Mouse (Mus musculus) neural tube, embryonic 10.5 days (tissue): Measurements from ENCODE around the gene Ksr2.

Experiments used
- DNase-seq: peaks from one replicate; pipeline ENCODE4 v3.0.0-alpha.2; 2017; ENCODE audit warnings: low spot score; ENCODE audit errors: extremely low spot score

Ksr2 gene

DNA sequence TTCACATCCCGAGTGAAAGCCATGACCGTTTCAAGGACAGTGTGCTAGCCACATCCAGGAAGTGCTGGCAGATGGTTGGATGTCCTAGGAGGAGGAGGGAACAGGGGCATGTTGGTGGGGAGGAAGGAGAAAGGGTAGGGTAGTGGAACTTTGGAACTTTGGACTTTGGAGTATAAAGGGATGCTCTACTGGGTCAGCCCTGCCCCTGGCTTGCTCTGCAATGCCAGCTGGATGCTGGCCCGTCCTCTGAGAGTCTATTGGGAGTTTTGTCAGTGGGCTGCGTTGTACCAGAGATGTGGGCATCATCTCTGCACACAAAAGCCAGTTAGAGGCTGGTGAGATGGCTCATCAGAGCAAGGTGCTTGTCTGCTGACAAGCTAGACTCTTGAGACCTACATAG is 107.4 kb downstream of the Ksr2 start:
- DNase-seq: no peak

DNA sequence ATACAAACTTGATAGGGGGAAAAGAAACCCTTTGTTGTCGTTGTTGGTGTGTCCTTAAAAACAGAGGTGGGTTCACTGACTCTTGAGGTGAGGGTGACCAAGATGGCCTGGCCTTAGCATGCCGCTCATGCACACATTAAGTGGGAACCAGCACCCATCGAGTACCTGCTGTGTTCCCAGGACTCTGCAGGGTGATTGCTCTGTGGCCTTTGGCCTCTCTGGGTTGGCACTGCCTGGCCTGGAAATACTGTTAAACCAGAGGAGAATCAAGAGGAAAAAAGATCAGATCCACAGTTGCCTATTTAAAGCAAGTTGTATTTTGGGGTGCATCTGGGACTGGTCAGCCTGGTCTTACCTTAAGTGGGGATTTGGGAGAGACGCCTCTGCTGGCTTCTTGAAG is 107.9 kb downstream of the Ksr2 start:
- DNase-seq: no peak

- no peak for DNase-seq
Measured at GRCm38 (mm10) chr5:117522471-117522870, 108.7 kb downstream of the Ksr2 start.

- no peak for DNase-seq
Measured at GRCm38 (mm10) chr5:117523010-117523409, 109.2 kb downstream of the Ksr2 start.

DNA sequence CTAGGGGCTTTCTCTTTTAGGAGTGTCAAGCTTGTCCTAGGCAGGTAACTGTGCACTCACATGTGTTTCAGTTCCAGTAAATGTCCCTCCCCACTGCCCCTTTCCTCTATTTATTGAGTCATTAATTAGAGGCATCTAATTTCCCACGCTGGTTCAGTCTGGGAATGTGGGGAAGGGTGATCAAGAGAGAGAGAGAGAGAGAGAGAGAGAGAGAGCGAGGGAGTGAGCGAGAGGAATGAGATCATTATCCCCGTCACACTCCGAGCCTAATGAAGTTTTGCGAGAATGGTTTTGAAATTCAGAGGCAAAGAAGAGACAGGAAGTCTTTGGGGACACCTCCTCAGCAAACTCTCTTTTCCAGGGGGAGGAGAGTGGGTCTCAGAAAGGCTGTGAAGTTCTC is 117.2 kb downstream of the Ksr2 start:
- DNase-seq: no peak

DNA sequence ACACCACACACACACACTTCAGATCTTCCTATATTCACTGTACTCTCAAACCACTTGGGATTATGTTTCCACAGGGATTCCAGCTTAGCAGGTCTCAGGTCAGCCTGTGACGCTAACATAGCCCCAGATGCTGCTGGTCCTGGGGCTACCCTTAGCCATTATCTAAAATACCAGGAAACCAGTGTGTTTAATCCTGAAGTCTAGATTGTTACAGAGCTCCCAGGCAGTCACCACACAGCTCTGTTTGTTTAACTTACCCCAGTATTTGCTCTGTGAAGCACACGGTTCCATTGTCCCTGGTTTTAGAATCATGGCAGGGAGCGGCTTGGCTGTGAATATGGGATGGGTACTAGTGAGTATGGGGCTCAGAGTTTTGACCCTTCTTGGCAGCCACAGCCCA is 125.4 kb downstream of the Ksr2 start:
- DNase-seq: no peak

DNA sequence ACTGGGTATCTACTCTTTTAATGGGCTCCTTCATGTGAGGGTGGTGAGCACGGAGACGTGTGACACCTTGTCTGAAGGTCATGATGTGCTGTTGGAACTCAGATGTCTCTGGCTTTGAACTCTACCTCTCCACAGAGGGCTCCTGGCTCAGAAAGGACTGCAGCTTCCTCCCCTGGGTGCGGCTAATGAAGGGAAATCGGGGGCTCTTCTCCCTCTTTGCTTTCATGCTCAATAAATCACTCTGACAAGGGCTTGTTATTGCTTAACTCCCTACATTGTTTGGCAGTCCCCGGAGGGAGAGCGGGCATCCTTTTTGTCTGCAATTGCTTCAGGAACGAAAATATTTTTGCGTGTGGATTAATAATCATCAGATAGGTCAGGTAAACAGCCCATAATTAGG is 127.9 kb downstream of the Ksr2 start:
- no peak for DNase-seq

DNA sequence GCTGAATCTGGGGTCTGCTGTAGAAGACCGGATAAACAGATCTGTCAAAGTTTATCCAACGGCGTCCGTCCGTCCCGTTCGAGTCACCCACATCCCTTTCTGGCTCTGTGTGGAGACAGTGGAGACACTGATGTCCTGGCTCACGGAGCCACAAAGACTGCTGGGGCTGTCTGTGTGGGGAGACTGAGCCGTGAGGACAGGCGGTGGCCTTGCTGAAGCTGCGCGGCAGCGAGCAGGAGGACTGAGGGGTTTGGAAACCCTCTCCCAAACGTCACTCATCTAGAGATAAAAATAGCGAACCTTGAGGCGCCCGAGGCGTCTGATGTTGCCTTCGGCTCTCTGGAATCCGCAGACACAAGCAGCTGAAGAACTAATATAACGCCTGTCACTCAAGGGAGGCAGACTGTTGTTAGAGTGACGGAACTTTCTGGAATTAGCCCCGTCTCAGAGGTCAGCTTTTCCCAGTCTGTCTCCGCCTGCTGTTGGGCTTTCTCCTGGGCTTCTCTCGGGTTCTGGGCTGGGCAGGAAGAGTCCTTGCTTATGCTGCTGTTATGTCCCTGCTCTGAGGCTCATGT is 133.0 kb downstream of the Ksr2 start:
- no peak for DNase-seq

GRCm38 (mm10) chr5:117550992-117551391 is 137.2 kb downstream of the Ksr2 start:
- DNase-seq: no peak

- no peak for DNase-seq
Measured at GRCm38 (mm10) chr5:117552096-117552495, 138.3 kb downstream of the Ksr2 start.

- no peak for DNase-seq
Measured at GRCm38 (mm10) chr5:117554505-117554904, 140.7 kb downstream of the Ksr2 start.

DNA sequence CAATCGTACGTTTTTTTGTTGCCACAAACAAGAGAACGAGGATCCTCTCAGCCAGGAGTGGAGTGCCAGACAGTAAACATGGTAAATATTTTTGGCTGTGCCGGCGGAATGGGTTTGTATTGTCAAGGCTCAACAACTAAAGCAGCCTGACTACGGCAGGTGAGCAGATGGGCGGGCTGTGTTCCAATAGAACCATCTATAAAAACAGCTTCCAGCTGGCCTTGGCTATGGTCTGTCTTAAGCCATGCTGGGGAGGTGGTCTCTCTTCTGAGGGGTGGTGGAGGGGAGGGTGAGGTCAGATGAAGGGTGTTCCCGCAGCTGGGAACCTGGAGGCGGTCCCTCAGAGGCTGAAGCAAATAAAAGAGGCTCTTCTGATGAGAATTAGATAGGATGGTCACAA is 142.8 kb downstream of the Ksr2 start:
- DNase-seq: no peak

- DNase-seq: no peak
Measured at GRCm38 (mm10) chr5:117561080-117561479, 147.3 kb downstream of the Ksr2 start.

DNA sequence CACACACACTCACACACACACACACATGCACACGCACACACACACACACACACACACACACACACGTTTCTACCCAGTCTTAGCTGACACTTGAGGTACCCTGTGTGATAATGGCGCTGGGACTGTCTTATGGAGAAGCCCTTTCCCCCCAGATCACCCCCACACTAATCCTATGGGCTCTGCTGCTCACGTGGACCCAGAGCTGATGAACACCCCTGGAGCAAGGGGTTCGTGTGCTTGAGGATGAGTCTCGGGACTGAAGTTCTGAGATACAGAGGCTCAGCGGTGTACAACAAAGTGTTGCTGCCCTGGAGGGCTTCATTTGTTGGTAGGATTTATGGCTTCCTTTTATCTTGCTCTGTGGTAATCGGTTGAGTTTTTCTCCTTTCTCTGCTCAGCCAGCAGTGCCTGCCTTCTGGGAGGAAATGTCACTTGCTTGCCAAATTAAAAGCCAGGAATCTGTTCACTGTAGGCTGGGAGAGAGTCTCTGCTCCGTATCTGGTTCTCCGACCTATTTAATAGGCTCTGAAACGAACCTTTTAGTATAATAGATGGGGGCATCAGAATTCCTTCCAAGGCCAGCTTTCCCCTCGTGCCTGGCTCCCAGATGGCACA is 152.4 kb downstream of the Ksr2 start:
- DNase-seq: no peak

- no peak for DNase-seq
Measured at GRCm38 (mm10) chr5:117569190-117569795, 155.5 kb downstream of the Ksr2 start.

GRCm38 (mm10) chr5:117572428-117572827 is 158.6 kb downstream of the Ksr2 start:
- no peak for DNase-seq

GRCm38 (mm10) chr5:117574894-117575293 is 161.1 kb downstream of the Ksr2 start:
- no peak for DNase-seq

DNA sequence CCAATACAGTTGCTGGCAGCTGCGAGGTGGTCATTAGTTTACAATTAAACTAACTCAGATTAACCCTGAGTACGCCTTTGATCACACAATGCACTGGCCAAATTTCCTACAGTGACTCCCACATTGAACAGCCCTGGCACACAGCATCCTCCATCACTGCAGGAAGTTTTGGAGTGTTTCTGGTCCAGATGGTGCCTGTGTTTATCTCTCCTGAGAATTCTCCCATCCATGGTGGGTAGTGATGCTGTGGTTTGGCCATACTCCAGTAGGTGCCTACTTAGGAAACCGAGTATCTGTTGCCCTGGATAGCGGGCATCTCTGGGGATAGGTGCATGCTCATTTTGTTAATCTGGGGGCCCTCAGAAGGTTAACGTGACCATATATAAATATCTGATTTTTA is 163.8 kb downstream of the Ksr2 start:
- DNase-seq: no peak

GRCm38 (mm10) chr5:117581711-117582110 is 167.9 kb downstream of the Ksr2 start:
- DNase-seq: no peak

- DNase-seq: no peak
Measured at GRCm38 (mm10) chr5:117584428-117584827, 170.6 kb downstream of the Ksr2 start.

DNA sequence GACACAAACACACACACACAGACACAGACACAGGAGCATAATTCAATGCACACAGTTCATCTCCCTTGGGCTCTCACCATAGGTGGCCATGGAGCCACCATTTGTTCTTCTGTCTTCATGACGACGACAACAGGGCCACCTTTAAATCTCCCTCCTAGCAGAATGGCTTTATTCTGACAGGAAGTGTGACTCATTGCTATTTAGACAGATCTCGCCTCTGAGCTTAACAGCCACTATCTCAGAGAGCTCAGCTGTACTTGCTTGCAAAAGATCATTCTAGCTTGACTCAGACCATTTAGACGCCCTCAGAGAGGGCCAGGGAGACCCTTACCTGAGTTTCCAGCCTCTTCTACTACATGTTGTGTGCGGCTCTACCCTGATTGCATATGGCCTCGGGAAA is 175.5 kb downstream of the Ksr2 start:
- DNase-seq: no peak

GRCm38 (mm10) chr5:117593273-117593672 is 179.5 kb downstream of the Ksr2 start:
- DNase-seq: no peak

DNA sequence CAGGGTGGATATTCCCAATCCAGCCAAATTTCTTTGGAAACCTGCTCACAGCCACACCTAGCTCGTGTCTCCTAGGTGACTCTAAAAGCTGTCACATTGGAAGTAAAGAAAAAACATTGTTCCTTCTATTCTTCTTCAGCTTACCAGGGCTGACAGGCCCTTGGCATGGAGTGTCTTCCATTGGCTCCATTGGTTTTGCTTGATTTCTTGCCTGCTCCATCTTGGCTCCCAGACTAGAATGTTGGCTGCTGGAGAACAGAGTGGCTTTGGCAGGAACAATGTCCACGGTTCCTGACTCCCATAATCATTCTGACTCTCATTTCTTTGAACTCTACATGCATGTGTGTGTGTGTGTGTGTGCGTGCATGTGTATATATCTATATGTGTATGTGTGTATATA is 183.0 kb downstream of the Ksr2 start:
- no peak for DNase-seq
